Mouse (Mus musculus) stomach, embryonic 15.5 days (tissue): ENCODE results near the gene Gm3409. TPM values are rescaled to one million over a fixed set of nuclear protein-coding genes. Genes with fewer than 3 reads are reported as not detected.
"Not testable (repeated sequence)": the region's sequence is repeated elsewhere in the genome, so short reads cannot be mapped to it uniquely, and the experiment has no call there.

Experiments used
- ATAC-seq: fragments of 200-750 bp; cut with Nextera tagmentation; 2 replicates; pipeline ENCODE4 v1.8.0; 2017; ENCODE audit warnings: low read depth, moderate number of reproducible peaks, moderate TSS enrichment; ENCODE audit not compliant: insufficient read depth, low FRiP score
- H3K27ac ChIP-seq: fragments of 300-500 bp; sonication (generic); 2 replicates; pipeline ENCODE4 v1.5.1; 2015; ENCODE audit warnings: mild to moderate bottlenecking, inconsistent platforms
- H3K27me3 ChIP-seq: fragments of 300-500 bp; sonication (generic); replicated peaks from 2 replicates; pipeline ENCODE4 v1.6.1; 2015; ENCODE audit warnings: inconsistent platforms
- H3K36me3 ChIP-seq: fragments of 300-500 bp; sonication (generic); 2 replicates; pipeline ENCODE4 v1.6.1; 2015; ENCODE audit warnings: inconsistent platforms
- H3K4me1 ChIP-seq: fragments of 300-500 bp; sonication (generic); 2 replicates; pipeline ENCODE4 v1.6.1; 2015; ENCODE audit warnings: inconsistent platforms
- H3K4me2 ChIP-seq: fragments of 300-500 bp; sonication (generic); 2 replicates; pipeline ENCODE4 v1.6.1; 2015; ENCODE audit warnings: mild to moderate bottlenecking, inconsistent platforms
- H3K4me3 ChIP-seq: fragments of 300-500 bp; sonication (generic); replicated peaks from 2 replicates; pipeline ENCODE4 v1.5.1; 2015; ENCODE audit warnings: inconsistent platforms
- H3K9ac ChIP-seq: fragments of 300-500 bp; sonication (generic); 2 replicates; pipeline ENCODE4 v1.6.1; 2015; ENCODE audit warnings: inconsistent platforms
- H3K9me3 ChIP-seq: fragments of 300-500 bp; sonication (generic); 2 replicates; pipeline ENCODE4 v1.6.1; 2016; ENCODE audit warnings: inconsistent platforms
- WGBS: fragments of 180-500 bp; shearing (Covaris S2); methylation state at CpG from one replicate; pipeline ENCODE4 v1.1.7; 2015; 5-methylcytosine and 5-hydroxymethylcytosine counted together
- polyA plus RNA-seq: library from polyadenylated mRNA; unstranded; fragments of >200 nt; fragmentation: Nextera tagmentation; extraction: Ambion mirVana; gene quantifications from 2 replicates; pipeline ENCODE4 v1.2.1, GENCODE M21; 2015

The Gm3409 gene
- polyA plus RNA-seq = not detected in 2 replicates

DNA sequence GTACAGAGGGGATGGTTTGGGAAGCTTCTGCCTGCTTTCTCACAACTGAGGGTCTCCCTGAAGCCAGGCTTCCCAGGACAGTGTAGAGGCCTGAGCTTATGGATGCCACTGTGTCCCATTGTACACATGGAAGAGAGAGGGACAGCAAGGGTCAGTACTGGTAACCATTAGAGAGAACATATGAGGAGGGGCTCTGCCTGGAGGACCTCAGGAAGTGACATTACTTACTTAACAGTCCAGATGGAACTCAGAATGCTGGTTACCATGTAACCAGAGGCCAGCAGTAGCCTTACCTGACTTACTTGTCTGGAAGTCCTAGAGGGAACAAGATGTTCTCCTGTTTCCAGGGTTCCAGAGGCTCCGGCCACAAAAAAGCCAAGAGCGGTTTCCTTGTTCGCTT, at the start of gene Gm3409:
Gene Gm3409, plus strand, starts transcription at position 301 of the 400 bp plus-strand sequence.
- not testable (repeated sequence) for H3K36me3 ChIP-seq, H3K4me3 ChIP-seq, H3K27ac ChIP-seq, H3K4me2 ChIP-seq, H3K9me3 ChIP-seq, H3K27me3 ChIP-seq, H3K9ac ChIP-seq, H3K4me1 ChIP-seq, ATAC-seq
- WGBS = 93% methylated on average over 3 of the region's 3 CpGs

- ATAC-seq, H3K4me2 ChIP-seq, H3K4me1 ChIP-seq, H3K27ac ChIP-seq, H3K9ac ChIP-seq, H3K36me3 ChIP-seq, H3K27me3 ChIP-seq, H3K9me3 ChIP-seq, H3K4me3 ChIP-seq: not testable (repeated sequence)
- 9% methylated on average over 3 of the region's 4 CpGs for WGBS
Measured at GRCm38 (mm10) chr5:146488959-146489358, 48.5 kb upstream of the Gm3409 start.

- H3K27me3 ChIP-seq, H3K9ac ChIP-seq, ATAC-seq, H3K4me3 ChIP-seq, H3K36me3 ChIP-seq, H3K4me1 ChIP-seq, H3K4me2 ChIP-seq, H3K27ac ChIP-seq, H3K9me3 ChIP-seq: not testable (repeated sequence)
- WGBS = no CpG with 5 or more reads among the region's 5 CpGs
Measured at GRCm38 (mm10) chr5:146491063-146491462, 46.4 kb upstream of the Gm3409 start, which contains the start of gene Gm6370. Gene Gm6370, plus strand, starts transcription at chr5:146491363.

DNA sequence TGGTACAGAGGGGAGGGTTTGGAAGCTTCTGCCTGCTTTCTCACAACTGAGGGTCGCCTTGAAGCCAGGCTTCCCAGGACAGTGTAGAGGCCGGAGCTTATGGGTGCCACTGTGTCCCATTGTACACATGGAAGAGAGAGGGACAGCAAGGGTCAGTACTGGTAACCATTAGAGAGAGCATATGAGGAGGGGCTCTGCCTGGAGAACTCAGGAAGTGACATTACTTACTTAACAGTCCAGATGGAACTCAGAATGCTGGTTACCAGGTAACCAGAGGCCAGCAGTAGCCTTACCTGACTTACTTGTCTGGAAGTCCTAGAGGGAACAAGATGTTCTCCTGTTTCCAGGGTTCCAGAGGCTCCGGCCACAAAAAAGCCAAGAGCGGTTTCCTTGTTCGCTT, 35.3 kb upstream of the Gm3409 start, which contains the start of gene 4930449I24Rik:
Gene 4930449I24Rik, plus strand, starts transcription at position 301 of the 400 bp plus-strand sequence.
- not testable (repeated sequence) for H3K9me3 ChIP-seq, H3K4me3 ChIP-seq, ATAC-seq, H3K4me1 ChIP-seq, H3K36me3 ChIP-seq, H3K9ac ChIP-seq, H3K4me2 ChIP-seq, H3K27ac ChIP-seq, H3K27me3 ChIP-seq
- WGBS = no CpG with 5 or more reads among the region's 5 CpGs

DNA sequence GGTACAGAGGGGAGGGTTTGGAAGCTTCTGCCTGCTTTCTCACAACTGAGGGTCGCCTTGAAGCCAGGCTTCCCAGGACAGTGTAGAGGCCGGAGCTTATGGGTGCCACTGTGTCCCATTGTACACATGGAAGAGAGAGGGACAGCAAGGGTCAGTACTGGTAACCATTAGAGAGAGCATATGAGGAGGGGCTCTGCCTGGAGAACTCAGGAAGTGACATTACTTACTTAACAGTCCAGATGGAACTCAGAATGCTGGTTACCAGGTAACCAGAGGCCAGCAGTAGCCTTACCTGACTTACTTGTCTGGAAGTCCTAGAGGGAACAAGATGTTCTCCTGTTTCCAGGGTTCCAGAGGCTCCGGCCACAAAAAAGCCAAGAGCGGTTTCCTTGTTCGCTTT, 23.6 kb upstream of the Gm3409 start, which contains the start of gene Gm3402:
Gene Gm3402, plus strand, starts transcription at position 301 of the 400 bp plus-strand sequence.
- not testable (repeated sequence) for H3K36me3 ChIP-seq, ATAC-seq, H3K4me1 ChIP-seq, H3K4me2 ChIP-seq, H3K9ac ChIP-seq, H3K27ac ChIP-seq, H3K27me3 ChIP-seq, H3K4me3 ChIP-seq, H3K9me3 ChIP-seq
- WGBS = 90% methylated on average over 2 of the region's 5 CpGs

DNA sequence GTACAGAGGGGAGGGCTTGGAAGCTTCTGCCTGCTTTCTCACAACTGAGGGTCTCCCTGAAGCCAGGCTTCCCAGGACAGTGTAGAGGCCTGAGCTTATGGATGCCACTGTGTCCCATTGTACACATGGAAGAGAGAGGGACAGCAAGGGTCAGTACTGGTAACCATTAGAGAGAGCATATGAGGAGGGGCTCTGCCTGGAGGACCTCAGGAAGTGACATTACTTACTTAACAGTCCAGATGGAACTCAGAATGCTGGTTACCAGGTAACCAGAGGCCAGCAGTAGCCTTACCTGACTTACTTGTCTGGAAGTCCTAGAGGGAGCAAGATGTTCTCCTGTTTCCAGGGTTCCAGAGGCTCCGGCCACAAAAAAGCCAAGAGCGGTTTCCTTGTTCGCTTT, 11.9 kb upstream of the Gm3409 start, which contains the start of gene Gm3404:
Gene Gm3404, plus strand, starts transcription at position 301 of the 400 bp plus-strand sequence.
- 85% methylated on average over 3 of the region's 3 CpGs for whole genome bisulfite sequencing
- not testable (repeated sequence) for H3K27ac ChIP-seq, H3K9me3 ChIP-seq, H3K27me3 ChIP-seq, H3K4me2 ChIP-seq, ATAC-seq, H3K4me1 ChIP-seq, H3K4me3 ChIP-seq, H3K36me3 ChIP-seq, H3K9ac ChIP-seq

DNA sequence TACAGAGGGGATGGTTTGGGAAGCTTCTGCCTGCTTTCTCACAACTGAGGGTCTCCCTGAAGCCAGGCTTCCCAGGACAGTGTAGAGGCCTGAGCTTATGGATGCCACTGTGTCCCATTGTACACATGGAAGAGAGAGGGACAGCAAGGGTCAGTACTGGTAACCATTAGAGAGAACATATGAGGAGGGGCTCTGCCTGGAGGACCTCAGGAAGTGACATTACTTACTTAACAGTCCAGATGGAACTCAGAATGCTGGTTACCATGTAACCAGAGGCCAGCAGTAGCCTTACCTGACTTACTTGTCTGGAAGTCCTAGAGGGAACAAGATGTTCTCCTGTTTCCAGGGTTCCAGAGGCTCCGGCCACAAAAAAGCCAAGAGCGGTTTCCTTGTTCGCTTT, 18.4 kb downstream of the Gm3409 start, which contains the start of gene Gm3415:
Gene Gm3415, plus strand, starts transcription at position 301 of the 400 bp plus-strand sequence.
- H3K27ac ChIP-seq, H3K4me1 ChIP-seq, H3K9ac ChIP-seq, H3K27me3 ChIP-seq, H3K4me2 ChIP-seq, H3K36me3 ChIP-seq, H3K4me3 ChIP-seq, H3K9me3 ChIP-seq, ATAC-seq: not testable (repeated sequence)
- WGBS = no CpG with 5 or more reads among the region's 3 CpGs

DNA sequence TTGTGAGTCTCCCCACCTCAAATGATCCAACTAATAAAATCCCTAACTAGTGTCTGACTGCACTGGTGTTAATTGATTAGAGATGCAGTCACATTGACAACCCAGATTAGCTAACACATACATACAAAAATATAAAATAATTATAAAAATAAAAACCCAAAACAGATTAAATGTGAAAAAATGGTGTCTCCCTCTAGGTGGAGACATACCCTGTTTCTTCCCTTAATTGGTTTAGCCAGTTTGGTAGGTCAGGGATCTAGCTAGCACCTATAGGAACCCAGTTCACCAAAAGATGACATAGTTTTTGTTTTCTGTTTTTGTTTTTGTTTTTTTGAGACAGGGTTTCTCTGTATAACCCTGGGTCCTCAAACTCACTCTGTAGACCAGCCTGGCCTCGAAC, 26.8 kb downstream of the Gm3409 start:
- Histone ChIP-seq H3K4me2 (no peak overlapping the region), H3K4me1 (no peaks in the 10 kb centered on the region), H3K27ac (no peak overlapping the region), H3K9ac (no peak overlapping the region), H3K36me3 (no peaks in the 10 kb centered on the region), H3K4me3 (no peak overlapping the region), H3K27me3 (no peaks in the 10 kb centered on the region), H3K9me3 (no peaks in the 10 kb centered on the region)
- 69% methylated on average over 1 of the region's 1 CpGs for WGBS
- ATAC-seq = no peak

DNA sequence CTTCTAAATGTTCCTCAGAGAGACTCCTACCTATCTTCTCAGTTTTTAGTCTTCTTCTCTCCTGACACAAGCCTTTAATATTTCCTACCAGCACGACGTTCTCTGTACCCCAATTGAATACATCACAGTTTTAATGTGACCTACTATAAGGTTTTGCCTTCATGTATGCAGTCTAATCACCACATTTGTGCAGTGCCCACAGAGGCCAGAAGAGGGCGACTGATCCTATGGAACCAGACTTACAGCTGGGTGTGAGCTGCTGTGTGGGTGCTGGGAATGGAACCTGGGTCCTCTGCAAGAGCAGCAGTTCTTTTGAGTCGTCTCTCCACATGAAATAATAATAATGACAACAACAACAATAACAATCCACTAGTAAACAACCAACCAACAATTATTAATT, 29.6 kb downstream of the Gm3409 start:
- no peak overlapping the region for H3K4me2 ChIP-seq
- H3K4me3 ChIP-seq = no peak overlapping the region
- H3K27me3 ChIP-seq = no peaks in the 10 kb centered on the region
- no peaks in the 10 kb centered on the region for H3K9me3 ChIP-seq
- H3K9ac ChIP-seq = no peak overlapping the region
- H3K27ac ChIP-seq = no peak overlapping the region
- H3K36me3 ChIP-seq = no peaks in the 10 kb centered on the region
- ATAC-seq = no peak
- 57% methylated on average over 4 of the region's 4 CpGs for WGBS
- H3K4me1 ChIP-seq = no peaks in the 10 kb centered on the region

DNA sequence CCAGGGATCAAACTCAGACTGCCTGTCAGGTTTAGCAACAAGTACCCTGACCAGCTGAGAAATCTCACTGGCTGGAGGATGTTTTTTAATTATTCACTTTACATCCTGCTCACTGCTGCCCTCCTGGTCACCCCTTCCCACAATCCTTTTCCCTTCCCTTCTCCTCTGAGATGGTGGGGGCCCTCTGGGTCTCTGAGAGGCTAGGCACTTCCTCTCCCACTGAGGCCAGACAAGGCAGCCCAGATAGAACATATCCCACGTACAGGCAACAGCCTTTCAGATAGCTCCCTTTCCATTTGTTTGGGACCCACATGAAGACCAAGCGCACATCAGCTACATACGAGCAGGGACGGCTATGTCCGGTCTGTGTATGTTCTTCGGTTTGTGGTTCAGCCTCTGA, 32.7 kb downstream of the Gm3409 start:
- not testable (repeated sequence) for H3K27me3 ChIP-seq, ATAC-seq, H3K4me3 ChIP-seq, H3K27ac ChIP-seq, H3K4me1 ChIP-seq, H3K4me2 ChIP-seq, H3K9ac ChIP-seq, H3K36me3 ChIP-seq, H3K9me3 ChIP-seq
- WGBS = 72% methylated on average over 6 of the region's 6 CpGs

- H3K9ac ChIP-seq, ATAC-seq, H3K27ac ChIP-seq, H3K27me3 ChIP-seq, H3K36me3 ChIP-seq, H3K9me3 ChIP-seq, H3K4me1 ChIP-seq, H3K4me3 ChIP-seq, H3K4me2 ChIP-seq: not testable (repeated sequence)
- WGBS = 56% methylated on average over 6 of the region's 6 CpGs
Measured at GRCm38 (mm10) chr5:146571830-146572734, 34.6 kb downstream of the Gm3409 start.

GRCm38 (mm10) chr5:146572735-146573042, 35.2 kb downstream of the Gm3409 start:
- H3K4me2 ChIP-seq, H3K9ac ChIP-seq: not testable (repeated sequence)

More at GRCm38 (mm10) chr5:146572735-146573042, 35.2 kb downstream of the Gm3409 start:
- not testable (repeated sequence) for H3K4me1 ChIP-seq, ATAC-seq, H3K27ac ChIP-seq, H3K27me3 ChIP-seq, H3K4me3 ChIP-seq, H3K36me3 ChIP-seq, H3K9me3 ChIP-seq
- 87% methylated on average over 4 of the region's 4 CpGs for WGBS
